Mouse (Mus musculus) forelimb bud, embryonic 11.5 days (tissue): ENCODE data around the gene Ifi205.
"Not testable (repeated sequence)": the region's sequence is repeated elsewhere in the genome, so short reads cannot be mapped to it uniquely, and the experiment has no call there.

Source experiments
- DNase-seq: peaks from one replicate; pipeline ENCODE4 v3.0.0-alpha.2; 2012; ENCODE audit warnings: low read depth, low spot score

Gene Ifi205

DNA sequence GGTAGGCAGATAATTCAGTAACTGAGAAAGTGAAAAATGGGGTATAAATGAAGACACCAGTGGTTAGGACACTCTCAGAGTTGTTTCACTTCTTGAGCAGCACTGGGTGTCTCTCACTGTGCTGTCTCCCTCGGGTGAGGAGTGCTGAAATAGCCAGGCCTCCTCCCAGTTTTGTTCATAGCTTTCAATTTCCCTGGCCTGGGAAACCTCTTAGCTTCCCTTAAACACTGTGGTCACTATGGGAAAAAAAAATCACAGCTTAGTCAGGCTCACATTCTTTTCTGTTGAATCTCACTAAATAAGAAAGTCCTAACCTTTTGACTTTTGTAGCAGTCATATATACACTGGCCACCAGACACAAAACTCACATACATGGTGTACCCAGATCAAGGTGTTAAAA is at the start of gene Ifi205:
Gene Ifi205, minus strand, starts transcription at position 113 of the 400 bp plus-strand sequence.
- no peak for DNase-seq

DNA sequence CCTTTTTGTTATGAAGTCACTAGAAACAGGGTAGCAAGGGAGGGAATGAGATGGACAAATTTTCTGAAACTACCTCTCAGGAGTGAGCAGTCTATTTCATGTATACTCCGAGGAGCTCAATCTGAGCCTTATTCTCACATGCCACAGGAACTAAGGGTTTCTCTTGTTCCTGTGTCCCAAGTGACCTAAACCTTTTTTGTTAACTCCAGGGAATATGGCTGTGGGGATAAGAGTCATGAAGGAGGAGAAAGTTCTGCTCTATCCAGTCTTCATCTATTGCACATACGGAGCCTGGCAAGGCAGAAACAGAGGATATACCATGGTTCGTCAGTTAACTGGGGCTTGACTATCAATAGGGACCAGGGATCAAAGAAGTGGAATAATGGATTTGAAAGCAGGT is 34.7 kb upstream of the Ifi205 start, which contains the start of gene Olfr430:
Gene Olfr430, plus strand, starts transcription at position 301 of the 400 bp plus-strand sequence.
- DNase-seq = no peak

DNA sequence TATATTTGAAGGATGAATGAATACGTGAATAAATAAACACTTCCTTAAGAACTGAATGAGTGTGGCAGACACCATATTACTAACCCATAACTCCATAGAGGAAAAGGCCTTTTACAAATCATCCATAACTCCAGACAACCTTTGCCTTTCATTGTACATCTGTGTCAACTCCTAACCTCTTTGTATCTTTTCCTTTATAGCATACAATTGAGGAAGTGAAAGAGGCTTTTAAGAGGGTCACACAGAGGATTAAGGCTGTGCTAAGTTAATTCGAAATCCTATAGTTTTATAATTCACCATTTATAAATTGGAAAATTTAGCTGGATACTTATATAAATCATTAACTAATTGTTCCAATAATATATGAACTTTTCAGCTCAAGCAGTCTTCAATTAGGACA is 23.6 kb upstream of the Ifi205 start:
- DNase-seq = no peak

DNA sequence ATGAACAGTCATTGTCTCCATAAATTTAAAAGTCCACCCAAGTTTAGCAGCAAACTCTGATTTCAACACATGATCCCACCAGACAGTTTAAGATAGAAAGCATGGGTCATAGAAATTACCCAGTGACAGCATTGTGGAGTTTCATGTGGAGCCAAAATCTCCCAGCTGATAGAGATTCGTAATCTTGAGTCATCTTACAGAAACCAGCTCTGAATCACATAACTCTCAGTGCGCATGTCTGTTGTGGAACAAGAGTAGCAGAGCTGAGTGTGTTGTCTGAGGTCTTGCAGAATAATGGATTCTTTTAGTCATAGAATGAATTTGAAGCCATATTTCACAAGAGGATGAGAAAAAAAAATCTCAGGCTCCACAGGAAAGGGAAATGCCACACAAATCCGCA is 21.4 kb upstream of the Ifi205 start:
- no peak for DNase-seq

DNA sequence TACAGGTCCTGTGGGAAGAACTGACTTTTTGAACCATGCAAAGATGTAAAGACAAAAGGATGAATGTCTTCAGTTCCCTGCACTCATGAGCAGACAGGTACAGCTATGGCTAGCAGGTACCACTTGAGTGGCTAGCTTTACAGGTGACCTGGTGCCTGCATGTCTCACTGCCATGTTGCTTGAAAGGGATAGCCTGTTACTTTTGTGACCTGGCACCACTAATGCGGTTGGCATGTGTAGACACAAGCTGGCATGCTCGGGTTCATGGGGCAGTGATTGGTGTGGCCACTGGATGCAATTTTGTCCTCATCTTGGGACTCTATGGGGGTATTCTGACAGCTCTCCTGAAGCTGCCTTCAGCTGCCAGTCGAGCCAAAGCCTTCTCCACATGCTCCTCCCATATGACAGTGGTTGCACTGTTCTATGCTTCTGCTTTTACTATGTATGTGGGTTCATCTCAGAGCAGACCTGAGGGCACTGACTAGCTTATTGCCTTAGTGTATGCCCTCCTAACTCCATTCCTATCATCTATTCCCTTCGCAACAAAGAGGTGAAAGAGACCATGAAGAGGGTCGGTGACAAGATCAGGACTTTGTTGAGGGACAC is 20.4 kb upstream of the Ifi205 start:
- no peak for DNase-seq

DNA sequence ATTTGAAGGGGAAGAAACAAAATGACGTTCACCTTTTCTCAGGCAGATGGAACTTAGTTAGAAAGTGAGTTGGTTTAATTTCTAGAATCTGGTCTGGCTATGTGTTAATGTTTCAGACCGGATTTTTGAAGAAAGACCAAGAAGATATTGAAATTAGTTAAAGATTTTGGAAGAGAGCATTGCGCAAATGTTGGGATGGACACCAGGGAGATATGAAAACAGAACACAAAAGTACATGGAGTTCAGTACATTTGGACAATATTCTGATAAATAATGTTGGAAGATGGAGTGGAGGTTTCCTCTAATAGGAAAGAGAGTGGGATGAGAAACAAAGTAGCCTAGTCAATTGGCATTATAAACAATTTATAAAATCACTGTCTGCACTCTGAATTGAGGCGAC is 19.9 kb upstream of the Ifi205 start:
- no peak for DNase-seq

DNA sequence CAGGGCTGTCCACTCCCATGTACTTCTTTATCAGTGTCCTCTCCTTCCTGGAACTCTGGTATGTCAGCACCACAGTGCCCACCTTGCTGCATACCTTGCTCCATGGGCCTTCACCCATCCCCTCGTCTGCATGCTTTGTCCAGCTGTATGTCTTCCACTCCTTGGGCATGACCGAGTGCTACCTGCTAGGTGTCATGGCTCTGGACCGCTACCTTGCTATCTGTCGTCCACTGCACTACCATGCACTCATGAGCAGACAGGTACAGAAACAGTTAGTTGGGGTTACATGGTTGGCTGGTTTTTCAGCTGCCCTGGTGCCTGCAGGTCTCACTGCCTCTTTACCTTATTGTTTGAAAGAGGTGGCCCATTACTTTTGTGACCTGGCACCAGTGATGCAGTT is 18.9 kb upstream of the Ifi205 start:
- no peak for DNase-seq

DNA sequence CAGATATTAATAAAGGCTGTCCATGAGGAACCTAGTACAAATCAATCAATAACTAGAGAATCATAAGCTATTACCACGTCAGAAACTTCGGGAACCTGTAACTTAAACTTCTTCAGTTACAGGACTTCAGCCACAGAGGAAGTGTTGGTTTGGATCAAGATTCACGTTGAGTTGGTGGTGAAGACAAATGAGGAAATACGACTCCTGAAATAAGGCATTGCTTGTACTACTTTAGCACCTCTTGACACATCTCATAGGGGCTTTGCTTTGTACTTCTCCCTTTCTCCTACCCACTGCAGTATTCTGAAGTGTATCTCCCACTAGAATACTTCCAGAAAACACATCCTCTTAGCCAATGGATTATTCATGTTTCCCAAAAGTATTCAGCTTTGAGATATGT is 17.7 kb upstream of the Ifi205 start:
- DNase-seq = not testable (repeated sequence)

DNA sequence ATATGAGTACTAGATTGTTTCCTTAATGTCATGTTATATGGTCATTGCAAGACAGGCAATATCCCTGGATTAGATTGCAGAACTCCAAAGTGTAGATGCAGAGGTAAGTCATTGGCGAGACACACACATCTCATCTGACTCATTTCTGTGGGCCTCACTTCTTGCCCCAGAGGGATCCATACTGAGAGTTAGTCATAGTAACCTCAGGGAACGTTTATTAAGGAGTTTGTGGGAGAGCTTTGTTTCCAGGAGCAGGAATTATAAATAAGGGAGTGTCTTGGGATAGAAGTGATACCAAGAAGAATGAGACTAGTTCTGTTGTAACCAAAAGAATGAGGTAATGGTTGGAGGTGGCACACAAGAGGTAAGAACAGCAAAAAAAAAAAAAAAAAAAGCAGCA is 17.3 kb upstream of the Ifi205 start, which contains the start of gene Olfr432:
Gene Olfr432, plus strand, starts transcription at position 313 of the 400 bp plus-strand sequence.
- no peak for DNase-seq

DNA sequence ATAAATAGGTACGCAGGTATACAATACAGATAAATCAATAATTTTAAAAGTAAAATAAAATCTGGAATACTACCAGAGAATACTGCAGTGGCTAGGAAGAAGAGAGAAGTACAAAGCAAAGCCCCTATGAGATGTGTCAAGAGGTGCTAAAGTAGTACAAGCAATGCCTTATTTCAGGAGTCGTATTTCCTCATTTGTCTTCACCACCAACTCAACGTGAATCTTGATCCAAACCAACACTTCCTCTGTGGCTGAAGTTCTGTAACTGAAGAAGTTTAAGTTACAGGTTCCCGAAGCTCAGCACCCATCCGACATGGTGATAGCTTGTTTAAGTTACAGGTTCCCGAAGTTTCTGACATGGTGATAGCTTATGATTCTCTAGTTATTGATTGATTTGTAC is 16.6 kb upstream of the Ifi205 start:
- DNase-seq = not testable (repeated sequence)

DNA sequence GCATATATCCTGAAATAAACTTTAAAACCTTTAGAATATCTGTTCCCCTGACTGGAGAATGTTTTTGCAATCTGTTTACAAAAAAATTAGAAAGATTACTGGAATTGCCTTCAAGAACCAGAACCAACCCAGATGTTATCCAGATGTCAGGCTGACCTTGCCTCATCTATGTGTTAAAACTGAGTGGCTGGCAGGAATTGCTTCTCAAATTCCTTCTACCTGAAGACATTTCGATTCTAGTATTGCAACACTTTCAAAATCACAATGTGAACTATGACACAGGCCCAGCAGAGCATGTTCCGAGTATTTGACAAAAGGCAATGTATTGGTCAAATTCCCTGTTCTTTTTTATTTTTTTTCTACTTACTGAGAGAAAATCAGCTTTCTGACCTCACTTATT is 12.8 kb upstream of the Ifi205 start:
- DNase-seq = peak; percentile 9

DNA sequence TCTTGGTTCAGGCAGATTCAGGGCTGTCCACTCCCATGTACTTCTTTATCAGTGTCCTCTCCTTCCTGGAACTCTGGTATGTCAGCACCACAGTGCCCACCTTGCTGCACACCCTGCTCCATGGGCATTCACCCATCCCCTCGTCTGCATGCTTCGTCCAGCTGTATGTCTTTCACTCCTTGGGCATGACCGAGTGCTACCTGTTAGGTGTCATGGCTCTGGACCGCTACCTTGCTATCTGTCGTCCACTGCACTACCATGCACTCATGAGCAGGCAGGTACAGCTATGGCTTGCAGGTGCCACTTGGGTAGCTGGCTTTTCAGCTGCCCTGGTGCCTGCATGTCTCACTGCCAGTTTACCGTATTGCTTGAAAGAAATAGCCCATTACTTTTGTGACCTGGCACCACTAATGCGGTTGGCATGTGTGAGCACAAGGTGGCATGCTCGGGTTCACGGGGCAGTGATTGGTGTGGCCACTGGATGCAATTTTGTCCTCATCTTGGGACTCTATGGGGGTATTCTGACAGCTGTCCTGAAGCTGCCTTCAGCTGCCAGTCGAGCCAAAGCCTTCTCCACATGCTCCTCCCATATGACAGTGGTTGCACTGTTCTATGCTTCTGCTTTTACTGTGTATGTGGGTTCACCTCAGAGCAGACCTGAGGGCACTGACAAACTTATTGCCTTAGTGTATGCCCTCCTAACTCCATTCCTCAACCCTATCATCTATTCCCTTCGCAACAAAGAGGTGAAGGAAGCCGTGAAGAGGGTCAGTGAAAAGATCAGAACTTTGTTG is 10.7 kb upstream of the Ifi205 start:
- not testable (repeated sequence) for DNase-seq

DNA sequence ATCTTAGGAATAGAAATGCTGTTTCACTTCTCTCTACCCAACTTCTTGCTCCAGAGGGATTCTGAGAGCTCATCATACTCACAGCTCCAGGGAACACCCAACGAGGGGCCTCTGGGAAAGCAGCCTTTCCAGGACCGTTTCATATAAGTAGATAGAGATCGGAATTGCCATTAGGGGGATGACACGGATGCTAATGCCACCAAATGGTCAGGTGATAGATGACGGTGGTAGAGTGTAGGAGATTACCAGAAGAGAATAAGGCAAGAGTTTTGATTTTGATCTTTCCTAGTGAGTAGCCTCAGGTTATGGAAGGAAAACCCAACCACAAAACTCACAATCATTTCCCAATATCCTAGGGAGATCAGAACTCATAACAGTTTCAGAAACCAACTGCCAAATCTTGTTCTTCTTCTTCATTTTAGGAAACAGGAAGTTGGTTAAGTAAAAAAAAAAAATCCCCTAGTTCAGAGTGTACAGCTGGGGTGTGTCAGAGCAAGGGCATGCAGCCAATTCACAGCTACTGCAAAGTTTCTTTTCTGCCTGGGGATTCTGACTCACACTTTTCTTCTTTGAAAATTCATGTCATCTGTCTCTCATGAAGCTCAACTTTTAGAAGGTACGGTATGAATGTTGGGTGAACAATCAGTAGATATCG is 9.0 kb upstream of the Ifi205 start, which contains the start of gene Olfr433:
Gene Olfr433, plus strand, starts transcription at position 183 of the 655 bp plus-strand sequence.
- DNase-seq = no peak

DNA sequence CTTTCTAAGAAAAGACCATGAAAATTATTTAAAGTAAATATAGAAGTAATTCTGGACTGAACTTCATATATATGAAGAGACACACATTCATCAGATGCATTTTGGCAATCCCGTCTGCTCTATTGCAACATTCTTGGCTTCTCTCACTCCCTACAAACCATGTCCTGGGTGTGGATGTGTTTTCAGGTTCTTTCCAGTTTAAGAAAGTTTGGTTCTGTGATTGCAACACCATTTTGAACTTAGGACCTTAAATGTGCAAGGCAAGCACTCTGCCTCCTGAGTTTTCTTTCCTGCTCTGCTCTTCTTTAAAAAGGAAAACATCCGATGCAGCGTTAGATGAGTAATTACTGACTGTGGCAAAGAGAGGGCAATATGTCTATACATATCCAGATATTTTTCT is 6.9 kb upstream of the Ifi205 start:
- DNase-seq = no peak

DNA sequence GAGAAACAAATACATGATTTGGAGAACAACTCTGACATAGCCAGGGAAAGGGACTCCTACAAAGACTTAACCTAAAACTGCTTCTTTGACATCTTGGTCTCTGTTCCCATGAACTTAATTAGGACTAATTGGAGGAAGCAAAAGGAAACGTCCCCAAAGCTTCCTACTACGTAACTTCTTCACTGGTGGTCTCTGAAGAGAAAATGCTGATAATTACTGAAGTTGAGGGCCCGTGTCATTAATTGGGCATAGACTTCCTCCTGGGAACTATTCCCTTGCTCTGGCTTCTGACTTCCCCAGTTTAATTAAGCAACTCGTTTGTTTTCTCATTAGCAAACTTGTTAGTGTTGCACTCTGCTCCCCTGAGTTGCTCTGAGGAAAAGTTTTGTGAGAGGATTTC is 4.2 kb upstream of the Ifi205 start:
- DNase-seq = no peak

DNA sequence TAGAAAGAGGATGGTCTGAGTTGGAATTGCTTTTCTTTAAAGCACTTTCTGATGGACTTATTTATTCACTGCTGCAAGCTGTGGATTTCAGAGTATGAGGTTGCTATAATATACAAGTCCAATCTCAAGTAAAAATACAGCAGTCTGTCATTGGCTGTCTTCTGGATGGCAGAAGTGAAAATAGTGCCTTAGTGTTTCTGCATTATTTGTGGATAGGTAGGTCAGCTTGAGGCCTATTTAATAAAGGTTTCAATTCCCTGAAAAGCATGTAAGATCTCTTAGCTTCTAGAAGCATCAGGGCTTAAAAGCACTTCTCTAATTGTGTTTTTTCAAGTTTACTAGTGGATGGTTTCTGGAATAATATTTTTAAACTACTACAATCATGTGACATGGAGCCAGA is 24.6 kb downstream of the Ifi205 start:
- DNase-seq = not testable (repeated sequence)

DNA sequence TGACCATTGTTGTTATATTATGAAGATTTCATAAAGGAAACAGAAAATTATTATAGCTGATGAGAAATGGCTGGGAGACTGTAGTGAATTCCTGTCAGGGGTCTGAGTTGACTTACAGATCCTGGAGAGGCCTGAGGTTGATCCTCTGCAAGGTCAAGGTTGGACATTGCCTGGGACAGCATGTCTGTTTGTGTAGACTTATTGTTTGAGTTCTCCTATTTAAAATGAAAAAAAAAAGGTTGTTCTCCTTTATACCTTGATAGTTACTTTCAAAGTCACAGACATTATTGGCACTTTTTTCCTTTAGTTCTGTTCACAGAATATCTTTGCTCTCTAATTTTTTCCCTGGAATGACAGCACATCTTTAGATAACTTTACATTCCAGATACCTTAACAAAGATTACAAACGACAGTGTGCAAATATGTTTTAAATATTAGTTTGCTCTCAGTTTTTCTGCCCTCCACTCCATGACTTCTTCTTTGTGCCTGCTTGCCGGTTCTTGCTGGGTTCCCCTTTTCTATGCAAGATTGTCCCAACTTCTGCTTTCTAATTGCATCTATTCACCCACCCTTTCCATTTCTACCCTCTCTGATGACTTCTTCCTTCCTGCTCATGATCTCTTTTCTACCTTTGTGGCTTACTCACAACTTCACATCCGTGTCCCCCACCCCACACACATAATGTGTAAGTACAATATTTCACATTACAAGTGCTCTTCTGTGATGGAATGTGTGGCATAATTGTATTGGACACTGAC is 27.1 kb downstream of the Ifi205 start:
- not testable (repeated sequence) for DNase-seq

DNA sequence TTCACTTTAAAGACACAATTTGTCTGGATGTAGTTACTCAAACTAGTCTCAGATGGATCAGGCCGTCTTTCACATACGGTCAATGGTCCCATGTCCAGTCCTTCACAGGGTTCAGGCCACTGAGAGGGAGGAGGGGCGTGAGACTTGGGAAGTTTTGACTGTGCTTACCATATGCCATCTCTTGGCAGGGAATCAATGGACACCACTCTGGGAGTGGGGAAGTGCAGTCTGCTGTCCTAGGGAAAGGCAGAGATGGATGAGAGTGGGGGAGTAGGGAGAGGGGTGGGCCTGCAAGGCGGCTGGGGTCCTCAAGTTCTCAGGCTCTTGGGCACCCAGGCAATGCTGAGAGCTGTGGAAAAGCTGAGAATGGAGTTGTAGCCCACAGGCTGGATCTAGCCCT is 36.6 kb downstream of the Ifi205 start:
- no peak for DNase-seq

DNA sequence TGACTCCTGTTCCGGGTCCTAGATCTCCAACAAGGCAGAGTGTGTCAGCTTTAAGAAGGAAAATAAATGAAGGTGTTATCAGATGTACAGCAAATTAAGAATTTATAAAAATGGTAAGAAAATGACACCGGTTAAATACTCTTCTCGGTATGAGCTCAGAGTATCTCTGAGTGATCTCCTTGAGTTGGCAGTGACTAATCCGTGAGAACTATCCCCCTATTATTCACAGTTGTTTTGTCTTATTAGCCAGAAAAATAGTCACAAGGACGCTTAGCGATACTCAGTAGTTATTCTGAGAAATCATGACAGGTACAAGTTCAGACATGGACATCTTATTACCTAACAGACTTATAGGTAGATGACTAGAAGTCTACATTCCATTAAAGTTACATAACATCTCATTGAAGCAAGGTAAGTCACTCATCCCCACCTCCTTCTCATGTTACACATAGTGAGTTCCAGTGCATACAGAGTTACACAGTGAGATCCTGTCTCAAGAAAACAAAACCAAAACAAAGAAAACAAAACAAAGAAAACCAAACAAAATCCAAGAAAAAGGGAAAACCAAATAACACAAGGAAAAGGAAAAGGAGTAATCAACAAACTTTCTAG is 48.8 kb downstream of the Ifi205 start, which contains the start of gene Ifi202b:
Gene Ifi202b, minus strand, starts transcription at position 51 of the 612 bp plus-strand sequence.
- not testable (repeated sequence) for DNase-seq

DNA sequence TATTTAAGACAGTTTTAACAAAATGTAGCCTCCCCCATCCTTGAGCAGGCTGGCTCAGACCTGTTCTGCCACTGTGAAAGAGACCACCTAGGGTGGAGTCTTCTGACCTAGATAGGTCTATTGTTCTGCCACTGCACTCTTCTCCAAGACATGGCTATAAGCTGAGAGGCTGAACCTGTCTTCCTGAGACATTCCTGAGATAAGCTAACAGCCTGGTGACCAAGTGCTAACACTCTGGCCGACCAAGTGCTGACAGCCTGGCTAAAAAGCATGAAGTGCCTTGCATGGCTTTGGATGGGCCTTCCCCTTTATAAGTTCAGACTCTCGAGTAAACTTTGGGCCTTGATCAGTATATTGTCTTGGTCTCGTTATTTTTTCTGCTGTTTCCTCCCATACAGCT is 50.6 kb downstream of the Ifi205 start:
- not testable (repeated sequence) for DNase-seq

DNA sequence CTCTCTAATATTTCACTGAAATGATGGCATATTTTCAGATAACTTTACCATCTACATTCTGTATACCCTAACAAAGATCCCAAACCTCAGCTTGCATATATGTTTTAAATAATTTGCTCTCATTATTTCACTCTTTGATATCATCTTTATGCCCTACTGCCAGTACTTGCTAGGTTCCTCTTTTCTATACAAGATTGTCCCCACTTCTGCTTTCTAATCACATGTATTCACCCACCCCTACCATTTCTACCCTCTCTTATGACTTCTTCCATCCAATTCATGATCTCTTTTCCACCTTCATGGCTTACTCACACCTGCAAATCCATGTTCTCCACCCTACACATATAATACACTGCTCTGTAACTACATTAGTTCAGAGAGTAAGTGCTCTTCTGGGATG is 54.0 kb downstream of the Ifi205 start:
- no peak for DNase-seq
